Mouse (Mus musculus) Muller cell, postnatal 12 days (primary cell): ENCODE measurements around the gene Tut4.

Experiments
- DNase-seq: peaks from one replicate; pipeline ENCODE4 v3.0.0-alpha.2; 2015; ENCODE audit errors: inconsistent ontology term

Tut4 gene

DNA sequence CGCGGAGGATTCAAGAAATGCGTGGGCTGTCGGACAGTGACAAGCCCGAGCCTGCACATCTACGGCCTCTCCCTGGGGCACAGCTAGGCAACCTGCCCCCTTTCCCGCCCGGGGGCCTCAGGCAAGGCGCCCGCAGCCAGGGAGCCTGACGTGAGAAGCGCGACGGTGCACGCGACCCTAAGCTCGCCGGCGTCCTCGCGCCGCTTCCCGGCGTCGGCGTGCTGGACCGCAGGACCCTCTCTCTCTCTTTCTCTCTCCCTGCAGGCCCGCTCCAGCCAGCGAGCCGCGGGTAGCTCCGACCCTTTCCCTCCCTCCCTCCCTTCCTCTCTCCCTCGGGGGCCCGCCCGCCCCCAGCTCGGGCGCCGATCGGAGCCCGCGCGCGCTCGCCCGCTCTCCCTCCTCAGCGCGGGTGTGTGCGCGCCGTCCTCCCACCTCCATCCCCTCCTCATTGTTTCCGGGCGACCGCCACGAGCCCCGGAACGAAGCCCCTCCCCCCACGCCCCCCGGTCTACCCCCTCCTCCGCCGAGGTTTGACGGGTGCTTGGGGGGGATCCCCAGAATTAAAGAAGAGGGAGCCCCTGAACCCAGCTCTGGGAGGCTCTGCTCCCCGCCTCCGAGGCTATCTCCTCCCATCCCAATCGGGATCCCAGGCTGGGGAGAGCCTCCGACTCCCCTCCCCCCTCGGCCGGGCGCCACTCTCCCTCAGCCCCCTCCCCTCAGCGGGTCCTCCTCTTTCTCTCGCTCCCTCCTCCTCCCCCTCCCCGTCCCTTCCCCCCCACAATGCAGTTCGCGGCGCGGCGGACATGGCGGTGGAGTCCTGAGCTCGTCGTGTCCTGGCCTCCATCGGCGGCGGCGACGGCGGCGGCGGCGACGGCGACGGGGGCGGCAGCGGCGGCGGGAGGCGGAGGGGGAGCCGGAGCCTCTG is at the start of gene Tut4:
Gene Tut4 (plus strand): TSS at position 196 of the 925 bp plus-strand sequence.
- DNase-seq = peak; percentile 95

DNA sequence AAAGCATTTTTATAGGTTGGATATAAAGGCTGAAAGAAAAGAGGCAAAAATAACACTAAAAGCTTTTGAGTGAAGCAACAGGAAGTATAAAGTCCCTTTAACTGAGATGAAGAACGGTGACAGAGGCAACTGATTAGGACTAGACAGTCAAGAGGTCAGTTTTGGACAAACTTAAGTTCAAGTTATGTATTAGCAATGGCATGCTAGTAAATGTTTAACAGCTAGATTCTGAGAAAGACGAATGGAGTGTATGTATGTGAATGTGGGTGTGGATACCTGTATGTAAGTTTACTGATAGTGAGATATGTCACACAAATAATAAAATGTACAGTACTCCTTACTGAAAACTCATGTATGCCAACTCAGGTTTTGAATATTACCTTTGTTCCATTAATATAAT is 34.6 kb upstream of the Tut4 start:
- no peak for DNase-seq

DNA sequence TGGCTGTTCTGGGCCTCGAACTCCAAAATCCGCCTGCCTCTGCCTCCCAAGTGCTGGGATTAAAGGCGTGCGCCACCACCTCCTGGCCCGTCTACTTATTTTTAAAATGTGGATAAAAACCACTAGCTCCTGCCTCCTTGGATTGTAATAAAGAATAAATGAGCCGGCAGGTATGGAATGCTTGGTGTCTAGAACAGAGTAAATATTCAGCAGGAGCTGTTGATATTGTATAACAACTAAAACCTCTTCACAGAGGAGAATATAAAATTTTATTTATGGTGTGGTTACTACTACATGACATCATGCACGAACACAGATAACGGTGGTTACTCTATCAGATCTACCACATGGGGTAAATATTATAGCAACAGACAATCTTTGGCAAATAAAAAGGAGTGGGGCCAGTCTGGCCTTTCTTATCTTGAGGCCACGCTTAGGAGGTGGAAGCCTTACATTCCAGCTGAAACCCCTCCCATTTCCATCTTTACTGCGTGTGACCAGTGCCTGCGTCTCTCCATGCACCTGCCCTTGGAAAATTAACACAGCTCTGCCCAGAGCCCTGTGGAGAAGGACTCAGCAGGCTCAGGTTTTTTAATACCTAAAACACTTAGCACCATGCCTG is 31.4 kb upstream of the Tut4 start:
- no peak for DNase-seq

DNA sequence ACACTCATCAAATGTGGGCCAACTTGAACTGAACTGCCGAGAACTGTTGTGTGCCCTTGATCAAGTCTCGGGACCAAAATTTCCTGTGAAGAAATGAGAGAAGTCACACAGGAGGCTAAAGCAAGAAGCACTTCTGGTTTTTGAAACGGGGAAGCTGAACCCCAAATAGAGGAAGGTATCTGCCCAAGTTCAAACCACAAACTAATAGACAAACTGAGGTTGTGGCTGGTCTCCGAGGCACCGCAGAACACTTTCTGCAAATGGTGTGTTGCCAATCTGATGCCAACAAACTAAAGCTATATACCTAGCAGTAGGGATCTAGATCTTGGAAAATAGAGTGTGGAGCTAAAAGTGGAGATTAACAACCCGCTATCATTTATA is 30.9 kb upstream of the Tut4 start:
- DNase-seq = no peak

DNA sequence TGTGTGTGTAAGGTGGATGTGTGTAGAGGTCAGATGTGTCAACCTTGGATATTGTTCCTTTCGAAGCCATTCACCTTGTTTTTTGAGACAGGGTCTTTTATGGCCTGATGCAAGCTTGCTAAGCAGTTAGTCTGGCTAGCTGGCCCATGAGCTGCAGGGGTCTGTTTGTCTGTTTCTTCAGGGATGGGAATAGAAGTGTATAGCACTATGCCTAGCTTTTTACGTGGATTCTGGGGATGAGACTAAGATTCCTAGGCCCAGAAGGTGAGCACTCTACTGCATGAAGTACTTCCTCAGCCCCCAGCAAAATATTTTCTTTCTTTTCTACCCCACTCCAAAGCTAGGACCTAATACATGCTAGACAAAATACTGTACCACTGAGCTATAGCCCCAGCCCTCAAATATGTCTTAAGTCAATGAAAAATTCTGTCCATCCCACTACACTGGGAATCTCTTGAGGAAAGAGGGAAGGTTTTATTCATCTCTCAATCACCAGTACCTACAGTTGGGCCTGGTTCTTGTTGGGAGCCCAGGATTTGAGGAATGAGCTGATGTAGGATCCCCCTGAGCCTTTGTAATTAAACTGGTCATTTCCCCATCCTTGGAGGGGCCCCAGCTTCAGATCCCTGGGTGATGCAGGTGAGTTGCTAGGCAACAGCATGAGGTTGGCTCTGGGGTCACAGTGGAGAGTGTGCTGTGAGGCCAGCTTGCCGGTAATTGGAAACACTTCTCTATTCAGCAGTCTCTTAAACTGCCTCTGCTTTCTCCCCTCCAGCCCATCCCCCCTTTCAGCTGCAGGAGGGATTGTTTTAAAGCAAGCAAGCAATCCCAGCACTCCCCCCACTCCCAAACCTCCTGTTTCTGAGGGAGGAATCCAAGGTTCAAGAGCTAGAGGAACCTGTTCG is 28.3 kb upstream of the Tut4 start:
- DNase-seq = no peak

DNA sequence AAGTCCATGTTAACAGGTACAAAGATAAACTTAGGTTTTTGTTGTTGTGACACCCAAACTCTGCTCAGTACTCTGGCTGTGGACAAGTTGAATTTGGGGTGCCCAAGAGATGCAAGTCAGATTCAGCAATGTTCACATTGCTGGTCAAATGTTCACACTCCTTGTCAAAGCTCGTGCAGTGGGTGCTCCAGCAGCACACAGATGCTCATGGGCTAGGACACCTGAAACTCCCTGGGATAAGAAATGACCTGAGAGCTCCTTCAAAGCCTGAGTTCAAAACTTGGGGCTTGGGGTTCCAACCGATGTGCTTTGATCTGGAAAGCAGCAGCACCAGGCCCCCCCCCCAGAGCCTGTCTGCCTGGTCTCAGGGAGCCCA is 27.7 kb upstream of the Tut4 start:
- no peak for DNase-seq

DNA sequence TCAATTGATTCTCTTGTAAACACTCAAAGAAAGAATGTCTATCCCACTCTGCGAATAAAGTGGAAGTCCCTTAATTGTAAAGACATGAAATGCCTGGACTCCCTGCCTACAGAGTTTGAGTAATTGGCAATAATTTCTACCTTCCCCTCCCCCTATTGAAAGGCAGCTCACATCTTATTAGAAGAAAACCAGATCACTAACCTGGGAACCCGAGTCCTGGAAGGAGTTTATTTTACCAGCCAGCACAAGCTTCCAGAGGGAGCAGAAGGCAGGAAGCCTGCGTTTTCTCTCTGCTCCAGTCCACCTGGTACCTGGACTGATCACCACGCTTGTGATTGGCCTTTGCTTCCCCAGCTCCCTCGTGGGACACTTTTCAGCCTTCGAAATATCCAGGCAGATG is 25.9 kb upstream of the Tut4 start:
- no peak for DNase-seq

DNA sequence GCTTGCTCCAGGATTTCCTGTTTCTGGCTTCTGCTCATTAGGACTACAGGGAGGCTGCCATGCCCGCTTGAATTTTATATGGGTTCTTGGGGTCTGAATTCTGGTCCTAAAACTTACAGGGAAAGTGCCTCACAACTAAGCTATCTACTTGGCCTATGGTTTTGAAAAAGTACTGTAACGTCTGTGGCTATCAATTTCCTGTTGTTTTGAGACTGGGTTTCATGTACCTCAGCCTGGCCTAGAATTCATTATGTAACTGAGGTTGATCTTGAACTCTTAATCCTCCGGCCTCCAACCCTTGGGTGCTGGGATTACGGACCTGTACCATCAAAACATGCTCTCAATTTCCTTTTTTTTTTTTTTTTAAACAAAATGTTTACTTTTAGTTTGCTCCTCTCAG is 25.0 kb upstream of the Tut4 start:
- DNase-seq = no peak

DNA sequence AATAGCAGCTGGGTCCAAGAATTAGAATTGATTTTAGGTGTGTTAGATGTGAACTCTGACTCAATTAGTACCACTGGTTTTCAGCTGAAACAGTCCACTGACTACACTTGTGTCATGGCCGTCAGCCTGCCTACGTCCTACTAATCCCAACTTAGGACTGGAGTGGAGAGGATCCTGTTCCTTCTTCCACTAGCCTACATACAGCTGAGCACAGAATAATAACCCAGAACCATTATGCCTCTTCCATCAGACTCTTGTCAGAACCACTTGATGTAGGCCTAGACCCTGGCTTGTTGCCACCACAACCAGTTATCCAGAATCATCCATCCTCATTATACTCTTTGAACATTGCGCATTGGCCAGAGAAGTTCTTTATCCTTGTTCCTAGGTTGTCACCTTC is 24.4 kb upstream of the Tut4 start:
- DNase-seq = no peak

DNA sequence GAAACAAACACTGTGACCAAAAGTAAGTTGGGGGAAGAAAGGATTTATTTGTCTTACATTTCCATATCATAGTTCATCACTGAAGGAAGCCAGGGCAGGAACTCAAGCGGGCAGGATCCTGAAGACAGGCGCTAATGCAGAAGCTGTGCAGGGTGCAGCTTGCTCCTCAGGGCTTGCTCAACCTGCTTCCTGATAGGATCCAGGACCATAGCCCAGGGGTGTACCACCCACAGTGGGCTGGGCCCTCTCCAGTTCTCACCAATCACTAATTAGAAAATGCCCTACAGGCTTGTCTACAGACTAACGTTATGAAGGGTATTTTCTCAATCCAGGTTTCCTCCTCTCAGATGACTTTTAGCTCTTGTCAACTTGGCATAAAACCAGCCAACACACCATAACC is 23.6 kb upstream of the Tut4 start:
- DNase-seq = no peak

DNA sequence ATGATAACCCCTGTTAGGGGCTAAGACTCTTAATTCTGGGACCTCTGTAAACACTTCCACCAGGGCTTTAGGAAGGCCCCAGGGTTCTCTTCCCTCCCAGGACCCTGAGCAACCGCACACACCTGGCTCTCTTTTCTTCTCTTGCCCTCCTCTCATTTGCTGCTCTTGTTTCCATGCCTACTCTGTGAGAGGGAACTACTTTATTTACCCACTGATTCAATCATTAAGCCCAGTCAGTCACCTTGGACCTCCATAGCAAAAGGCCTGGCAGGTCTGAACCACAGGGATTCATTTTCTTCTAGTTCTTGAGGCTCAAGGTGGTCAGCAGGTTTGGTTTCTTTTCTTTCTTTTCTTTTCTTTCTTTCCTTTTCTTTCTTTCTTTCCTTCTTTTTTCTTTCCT is 23.0 kb upstream of the Tut4 start:
- DNase-seq = no peak

DNA sequence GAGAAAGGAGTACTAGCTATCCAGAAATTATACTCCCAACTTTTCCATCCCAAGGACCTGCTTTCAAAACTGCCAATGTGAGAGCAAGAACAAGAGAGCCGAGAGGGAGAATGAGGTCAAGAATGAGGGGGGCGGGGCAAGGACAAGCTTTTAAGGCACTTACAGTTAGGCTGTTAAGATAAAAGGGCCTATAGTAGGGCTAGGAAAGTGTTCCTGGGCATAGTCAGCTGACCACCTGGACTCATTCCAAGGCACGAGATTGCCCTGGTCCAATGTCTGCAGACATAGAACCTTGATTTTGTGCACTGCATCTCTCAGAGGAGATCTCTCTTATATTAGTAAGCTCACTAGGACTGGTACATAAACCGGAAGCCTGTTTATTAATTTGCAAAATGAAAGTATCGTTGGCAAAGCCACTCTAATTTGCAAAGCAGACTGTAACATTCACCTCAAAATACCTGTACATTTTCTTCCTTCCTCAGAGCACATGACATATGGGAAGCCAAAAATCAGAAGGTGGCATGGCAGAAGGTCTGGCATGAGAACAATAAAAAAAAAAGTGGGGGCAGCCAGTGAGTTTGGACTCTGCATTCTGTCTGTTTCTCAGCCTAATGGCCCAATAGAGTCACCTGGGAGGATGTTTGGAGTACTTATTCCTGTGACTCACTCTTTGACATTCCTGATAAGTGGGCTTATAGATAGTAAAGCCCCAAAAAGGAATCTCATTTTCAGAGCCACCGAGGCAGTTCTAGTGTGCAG is 21.0 kb upstream of the Tut4 start:
- DNase-seq = peak; percentile 2

DNA sequence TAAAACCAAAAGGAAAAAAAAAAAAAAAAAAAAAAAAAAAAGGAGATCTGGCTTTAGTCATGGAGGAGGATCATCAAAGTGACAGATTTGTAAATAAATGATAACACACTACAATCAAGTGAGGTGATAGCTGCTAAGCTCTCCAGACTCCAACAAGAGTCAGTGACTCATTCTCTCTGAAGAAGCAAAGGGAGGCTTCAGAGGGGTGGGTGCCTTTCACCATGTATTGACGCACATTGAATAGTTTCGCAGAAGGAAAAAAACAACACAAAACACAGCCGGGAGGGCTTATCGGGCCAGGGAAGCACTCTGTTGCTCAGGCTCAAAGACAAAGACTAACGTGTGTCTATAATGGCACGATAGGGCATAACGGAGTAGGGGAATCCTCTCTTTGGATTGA is 11.1 kb upstream of the Tut4 start:
- DNase-seq = no peak

DNA sequence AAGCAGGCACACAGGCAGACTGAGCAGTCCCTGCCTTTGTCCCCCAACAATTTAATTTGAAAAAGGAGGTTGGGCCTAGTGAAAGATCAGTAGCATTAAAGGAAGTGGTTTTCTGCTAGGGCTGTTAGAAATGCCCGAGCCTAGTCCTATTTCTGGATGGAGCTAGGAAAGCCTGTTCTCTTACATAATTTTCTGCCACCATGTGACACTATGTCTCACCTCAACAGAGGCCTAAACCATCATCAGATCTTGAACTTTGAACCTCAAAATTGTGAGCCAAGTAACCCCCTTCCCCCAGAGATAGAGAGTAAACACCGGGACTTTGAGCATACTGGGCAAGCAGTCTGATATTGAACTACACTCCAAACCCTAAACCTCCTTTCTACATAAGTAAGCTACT is 3.2 kb upstream of the Tut4 start:
- no peak for DNase-seq

DNA sequence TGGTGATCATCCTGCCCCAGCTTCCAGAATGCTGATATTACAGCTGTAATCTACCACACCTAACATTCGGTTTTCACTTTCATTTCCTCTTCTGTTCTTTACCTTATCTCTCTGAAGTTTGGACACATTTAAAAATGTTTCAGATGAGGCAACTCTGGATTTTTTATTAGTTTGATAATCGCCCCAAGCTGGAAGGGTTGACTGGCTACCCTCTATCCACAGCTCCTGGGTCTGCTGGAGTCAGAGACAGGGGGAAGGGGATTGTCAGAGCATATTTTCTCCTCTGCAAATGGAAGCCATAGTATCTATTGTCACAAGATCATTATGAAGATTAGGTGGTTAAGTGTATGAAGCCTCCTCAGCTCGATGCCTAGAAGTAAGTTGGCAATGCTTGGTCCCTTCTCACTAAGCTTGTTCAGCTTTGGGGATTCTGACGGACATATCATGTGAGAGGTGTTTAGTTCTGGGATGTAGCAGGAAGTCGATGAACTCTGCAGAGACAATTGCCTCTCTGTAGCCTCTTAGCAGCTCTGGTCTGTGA is 955 bp upstream of the Tut4 start:
- no peak for DNase-seq

DNA sequence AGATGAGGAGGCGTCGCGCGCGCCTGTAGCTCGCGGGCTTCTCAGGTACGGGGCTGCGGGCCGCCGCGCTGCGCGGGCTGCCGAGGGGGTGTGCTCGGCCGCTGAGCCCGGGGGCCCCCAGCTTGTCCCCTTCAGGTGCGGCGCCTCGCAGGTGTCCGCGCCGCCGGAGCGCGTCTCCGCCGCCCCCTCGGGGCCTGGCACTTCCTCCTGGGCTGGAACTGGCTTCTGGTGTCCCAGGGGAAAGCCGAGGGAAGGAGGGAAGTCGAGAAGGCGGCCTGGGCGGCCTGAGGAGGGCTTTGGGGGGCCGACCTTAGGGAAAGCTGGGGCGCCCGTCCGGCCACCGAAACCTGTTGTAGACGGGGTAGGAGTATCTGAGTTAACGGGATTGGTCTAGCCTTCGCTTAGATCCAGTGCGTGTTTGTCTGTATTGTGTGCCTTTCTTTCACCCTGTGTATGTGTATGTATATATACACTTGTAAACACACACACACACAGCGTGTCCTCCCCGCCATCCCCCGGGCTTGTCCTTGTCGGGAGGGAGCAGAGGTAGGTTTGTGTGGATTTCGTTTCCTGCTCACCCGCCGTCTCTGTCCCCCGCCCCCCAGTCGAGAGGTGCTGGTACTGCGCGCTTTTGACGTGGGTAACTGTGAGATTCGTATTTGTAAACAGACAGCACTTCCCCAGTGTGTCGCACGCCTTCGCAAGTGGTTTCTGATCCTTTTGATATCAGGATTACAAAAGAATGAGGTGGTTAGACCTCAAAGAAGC is 1.1 kb downstream of the Tut4 start:
- DNase-seq = peak; percentile 76

DNA sequence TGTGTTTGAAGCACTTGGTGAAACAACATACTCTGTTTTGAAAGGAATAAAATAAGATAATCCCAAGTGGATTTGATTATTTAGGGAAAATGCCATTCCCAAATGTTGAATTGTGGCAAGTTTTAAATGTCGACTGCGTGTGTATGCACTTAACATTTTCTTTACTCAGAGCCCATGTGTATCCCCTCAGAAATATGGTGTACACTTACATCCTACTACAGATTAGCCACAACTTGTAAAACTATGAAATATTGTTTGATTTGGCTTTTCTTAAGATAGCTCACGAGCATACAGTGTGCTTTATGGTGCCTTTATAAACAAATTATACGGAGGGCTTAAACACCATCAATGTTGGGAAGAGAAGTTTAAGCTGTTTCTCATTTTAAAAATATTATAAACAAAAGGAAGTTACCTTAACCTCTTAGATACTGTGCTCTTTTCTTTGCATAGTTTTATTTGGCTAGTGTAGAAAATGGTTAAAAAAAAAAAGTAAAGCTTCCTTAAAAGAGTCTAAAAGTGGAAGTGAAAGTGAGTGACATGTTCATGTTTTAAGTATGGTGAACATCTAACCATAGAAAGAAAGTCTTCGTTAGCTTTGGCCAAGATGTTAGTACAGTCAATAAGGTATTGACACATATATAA is 2.2 kb downstream of the Tut4 start:
- DNase-seq = no peak

DNA sequence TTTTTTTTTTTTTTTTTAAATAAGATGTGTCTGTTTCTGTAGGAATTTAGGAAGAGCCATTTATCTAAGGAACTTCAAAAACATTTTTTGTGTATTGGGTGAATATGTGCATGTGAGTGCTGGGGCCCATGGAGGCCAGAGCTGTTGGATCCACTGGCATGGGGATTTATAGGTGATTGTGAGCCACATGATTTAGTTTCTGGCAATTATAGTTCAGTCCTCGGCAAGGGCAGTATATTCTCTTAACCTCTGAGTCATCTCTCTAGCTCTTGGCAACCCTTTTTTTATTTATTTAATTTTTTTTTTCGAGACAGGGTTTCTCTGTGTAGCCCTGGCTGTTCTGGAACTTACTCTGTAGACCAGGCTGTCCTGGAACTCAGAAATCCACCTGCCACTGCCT is 14.4 kb downstream of the Tut4 start:
- DNase-seq = no peak

DNA sequence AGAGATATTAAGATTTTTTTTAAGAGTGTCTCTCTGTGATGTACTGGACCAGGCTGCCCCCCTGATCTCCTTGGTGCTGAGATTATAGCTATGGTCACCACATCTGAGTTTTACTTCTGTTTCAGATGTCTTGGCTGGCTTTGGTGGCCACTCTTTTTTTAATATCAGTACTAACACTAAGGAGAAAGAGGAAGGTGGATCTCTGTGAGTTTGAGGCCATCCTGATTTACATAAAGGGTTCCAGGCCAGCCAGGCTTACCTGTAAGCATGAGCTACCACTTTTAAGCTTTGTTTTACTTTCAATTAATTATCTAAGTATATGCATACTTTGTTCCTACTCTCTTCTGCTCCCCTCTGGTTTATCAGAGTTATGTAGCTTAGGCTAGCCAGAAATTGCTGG is 23.6 kb downstream of the Tut4 start:
- no peak for DNase-seq

DNA sequence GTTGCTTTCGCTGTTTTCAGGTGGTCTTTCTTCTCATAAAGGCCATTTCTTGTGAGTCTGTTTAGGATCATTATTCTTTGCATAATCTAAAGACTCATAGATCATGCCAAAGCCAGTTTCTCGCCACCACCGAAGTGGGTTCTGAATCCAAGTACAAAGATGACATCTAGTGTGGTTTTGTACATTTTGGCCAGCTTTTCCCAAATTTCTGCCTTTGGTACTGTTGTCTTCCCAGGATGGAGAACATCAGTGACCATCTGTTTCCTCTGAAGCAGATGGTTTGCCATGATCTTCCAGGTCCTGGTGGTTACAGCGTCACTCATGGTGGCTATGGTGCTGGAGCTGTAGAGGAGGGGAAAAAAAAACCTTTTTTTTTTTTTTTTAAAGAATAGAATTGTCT is 25.0 kb downstream of the Tut4 start:
- DNase-seq = no peak
